Mouse (Mus musculus) heart, postnatal 4 days (tissue): ENCODE data around the gene Nmnat1. TPM values are rescaled to one million over a fixed set of nuclear protein-coding genes. Genes with fewer than 3 reads are reported as not detected.
"Not testable (repeated sequence)": the region's sequence is repeated elsewhere in the genome, so short reads cannot be mapped to it uniquely, and the experiment has no call there.

Source experiments
- DNase-seq: peaks from one replicate; pipeline ENCODE4 v3.0.0; 2021
- total RNA-seq, 2 experiments: library from RNA; stranded (reverse); gene quantifications; 2 replicates each; pipeline ENCODE4 v1.2.3; 2021

The Nmnat1 gene
- total RNA-seq, 2 experiments from 2014 or later, result 12.7 to 14.8 TPM

DNA sequence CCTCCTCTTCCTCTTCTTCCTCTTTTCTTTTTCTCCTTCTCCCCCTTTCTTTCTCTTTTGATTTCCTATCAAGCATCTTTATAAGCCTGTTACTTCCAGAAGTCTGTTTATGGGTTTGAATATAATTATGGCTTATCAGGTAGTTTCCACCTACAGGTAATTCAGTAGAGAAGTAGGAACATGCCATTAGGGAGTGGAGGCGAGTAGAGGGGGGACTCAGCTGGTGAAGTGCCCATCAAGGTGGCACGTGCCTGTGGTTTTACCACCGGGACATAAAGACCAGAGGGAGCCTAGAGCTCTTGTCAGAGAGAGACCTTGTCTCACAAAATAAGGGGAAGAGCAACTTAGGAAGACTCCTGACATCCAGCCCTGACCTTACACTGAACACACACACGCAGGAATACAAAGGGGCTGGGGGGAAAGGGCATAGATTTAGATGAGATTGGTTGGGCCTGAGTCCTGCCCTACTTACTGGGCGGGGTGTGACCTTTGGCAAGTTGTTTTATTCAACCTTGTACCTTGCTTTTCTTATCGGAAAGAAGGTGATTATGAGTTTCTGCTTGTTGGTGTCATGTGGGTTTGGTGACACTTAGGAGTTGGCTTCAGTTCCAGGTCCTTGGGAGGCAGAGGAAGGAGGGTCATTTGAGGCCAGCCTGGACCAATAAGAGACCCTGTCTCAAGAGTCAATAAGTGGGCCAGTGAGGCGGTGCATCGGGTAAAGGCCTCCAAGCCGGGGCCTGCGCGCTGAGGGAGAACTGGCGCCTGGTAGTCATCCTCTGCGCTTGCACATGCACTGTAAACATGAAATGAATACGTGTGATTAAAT lies 4.6 kb upstream of the Nmnat1 start:
- peak; percentile 62 for DNase-seq

GRCm38 (mm10) chr4:149487729-149488128 lies 2.7 kb upstream of the Nmnat1 start:
- no peak for DNase-seq

GRCm38 (mm10) chr4:149485825-149486206 lies 814 bp upstream of the Nmnat1 start:
- DNase-seq, result peak; percentile 24

DNA sequence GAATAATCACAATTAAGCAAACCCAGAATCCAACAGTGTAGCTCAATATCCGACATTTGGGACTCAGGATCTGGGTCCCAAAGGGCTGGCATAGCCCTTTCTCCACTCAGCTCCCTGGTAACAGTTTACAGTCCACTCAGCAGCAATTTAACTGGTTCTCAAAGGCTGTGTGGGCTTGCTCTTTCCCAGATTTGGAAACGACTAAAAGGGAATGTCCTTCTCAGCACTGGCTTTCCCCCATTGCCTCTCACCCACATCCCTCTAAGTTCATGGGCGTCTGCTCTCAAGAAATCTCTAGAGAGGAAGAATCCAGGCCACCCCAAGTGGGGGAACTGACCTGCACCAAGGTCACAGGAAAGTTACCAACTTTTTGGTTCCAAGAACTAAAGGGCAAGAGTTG lies 436 bp downstream of the Nmnat1 start:
- DNase-seq, result no peak

- DNase-seq, result no peak
Observed at GRCm38 (mm10) chr4:149477078-149477477, 7.9 kb downstream of the Nmnat1 start, which contains the start of gene Tmem274. Gene Tmem274, plus strand, starts transcription at chr4:149477378.

DNA sequence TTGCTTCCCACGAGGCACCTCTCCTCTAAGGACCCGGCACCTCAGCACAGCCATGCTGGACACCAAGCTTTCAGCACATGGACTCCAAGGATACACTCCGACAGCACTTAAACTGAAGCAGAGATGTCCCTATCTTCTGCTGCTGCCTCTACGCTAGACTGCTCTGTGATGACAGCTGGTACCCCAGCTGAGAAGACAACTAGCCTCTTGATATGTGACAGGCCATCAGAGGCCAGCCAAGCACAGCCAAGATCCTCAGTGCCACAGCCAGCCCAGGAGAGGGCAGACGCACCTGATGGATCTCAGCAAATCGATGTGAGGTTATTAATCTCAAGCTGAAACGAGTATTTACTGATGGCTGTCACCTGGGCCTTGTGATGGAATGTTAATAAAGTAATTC lies 9.9 kb downstream of the Nmnat1 start:
- DNase-seq, result no peak

DNA sequence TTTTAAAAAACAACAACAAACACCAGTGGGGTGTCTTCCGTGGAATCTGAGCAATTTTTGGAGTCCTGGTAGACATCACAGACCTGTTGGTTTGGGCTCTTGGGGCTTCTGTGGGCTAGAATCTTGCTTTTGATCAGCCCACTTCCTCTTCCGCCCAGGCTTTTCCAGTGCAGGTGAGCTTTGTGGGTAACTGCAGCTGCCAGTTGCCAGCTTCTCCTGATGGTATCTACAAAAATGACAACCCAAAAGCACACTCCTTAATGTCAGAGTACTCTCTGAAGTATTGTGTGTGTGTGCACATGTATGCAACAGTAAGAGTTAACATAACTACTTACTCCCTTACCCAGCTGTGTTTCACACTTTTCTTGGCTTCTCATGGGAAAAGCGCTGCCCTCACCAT lies 15.4 kb downstream of the Nmnat1 start:
- no peak for DNase-seq

DNA sequence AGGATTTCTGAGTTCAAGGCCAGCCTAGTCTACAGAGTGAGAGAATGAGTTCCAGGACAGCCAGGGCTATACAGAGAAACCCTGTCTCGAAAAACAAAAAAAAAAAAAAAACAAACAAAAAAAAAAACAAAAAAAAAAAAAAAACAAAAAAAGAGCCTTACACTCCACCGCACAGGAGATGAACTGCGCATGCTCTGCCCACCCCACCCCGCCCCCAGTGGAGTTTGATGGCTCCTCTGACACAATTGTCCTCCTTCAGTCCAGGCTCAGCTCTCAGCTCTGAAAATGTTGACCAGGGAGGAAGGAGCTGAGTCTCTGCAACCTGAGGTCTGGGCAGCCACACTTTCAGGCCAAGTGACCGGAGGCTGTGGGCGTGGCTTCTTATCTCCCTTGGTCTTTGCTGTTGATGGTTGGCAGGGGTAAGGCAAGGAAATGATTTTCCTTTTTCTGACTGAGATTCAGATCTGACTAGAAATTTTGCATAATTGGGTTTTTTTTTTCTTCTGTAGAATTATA lies 21.5 kb downstream of the Nmnat1 start:
- DNase-seq, result no peak

DNA sequence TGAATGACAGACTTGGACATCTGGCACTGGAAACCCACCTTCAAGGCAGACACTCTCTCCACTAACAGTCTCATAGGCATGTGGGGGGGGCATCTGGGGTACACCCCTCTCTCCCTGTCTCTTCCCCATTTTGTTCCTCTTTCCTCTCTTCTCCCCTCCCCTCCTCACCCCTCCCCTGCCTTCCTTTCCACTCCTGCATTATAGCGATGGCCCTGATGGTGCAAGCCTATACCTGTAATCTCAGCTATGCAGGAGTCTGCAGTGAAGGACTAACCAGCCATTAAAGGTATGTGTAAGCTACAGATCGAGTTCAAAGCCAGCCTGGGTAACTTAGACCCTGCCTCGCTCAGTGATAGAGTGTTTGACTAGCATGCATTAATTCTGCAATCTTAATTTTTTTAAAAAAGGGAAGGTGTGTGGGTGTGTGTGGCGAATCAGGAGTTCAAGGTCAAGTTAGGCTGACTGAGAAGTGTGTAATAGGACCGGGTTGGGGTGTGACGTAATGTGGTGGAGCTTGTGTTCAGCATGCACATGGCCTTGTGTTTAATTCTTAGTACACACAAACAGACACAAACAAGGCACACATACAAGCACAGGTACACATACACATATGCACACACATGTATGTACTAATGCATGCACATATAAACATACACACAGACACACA lies 22.6 kb downstream of the Nmnat1 start:
- no peak for DNase-seq

DNA sequence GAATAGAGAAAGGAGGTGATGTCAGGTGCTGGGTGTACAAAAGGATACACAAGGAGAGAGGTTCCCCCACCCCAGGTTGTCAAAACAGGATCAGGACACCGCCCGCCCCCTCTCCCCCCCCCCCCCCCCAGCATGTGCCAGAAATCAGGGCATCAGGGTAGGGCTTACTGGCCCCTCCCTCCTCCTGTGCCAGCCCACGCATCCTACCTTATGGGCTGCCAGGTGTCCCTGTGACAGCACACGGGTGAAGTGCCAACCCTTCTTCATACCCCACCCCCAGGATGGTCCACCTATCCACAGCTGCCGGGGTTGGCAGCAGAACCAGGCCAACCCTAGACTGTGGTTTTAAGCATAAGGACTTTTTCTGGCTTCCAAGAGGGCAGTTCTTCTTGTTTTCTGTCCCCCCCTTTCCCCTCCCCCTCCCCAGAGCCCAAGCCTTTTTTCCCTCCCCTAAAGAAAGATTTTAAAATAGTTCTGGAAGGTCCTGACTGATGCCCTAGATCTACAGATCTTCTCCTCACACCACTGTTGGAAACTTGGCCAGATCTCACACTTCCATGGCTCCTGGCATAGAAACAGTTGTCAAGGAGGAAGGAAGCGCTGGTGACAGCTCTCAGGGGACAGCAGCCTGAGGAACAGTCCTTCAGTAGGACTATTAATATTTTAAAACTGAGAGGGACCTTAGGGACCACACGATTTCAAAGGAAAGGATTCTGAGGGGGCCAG lies 23.3 kb downstream of the Nmnat1 start:
- no peak for DNase-seq

DNA sequence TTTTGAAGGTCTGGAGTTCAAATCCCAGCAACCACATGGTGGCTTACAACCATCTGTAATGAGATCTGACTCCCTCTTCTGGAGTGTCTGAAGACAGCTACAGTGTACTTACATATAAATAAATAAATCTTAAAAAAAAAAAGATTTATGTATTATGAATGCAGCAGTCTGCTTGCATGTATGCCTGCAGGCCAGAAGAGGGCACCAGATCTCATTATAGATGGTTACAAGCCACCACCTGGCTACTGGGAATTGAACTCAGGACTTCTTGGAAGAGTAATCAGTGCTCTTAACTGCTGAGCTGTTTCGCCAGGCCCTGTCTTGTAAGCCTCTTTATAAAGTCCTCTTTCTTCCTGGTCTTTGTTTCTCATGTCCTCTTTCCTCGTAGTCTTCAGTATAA lies 24.5 kb downstream of the Nmnat1 start:
- not testable (repeated sequence) for DNase-seq

DNA sequence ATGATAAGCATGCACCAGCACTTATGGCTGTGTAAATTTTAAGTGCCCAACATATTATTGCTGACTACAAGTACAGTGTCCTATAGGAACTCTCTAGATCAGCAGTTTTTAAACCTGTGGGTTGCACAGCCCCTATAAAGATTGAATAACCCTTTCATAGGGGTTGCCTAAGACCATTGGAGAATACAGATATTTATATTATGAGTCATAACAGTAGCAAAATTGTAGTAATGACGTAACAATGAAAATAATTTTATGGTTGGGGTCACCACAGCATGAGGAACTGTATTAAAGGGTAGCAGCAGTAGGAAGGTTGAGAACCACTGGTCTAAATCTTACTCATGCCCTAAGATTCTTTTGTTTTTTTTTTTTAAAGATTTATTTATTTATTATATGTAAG lies 25.6 kb downstream of the Nmnat1 start:
- DNase-seq, result no peak

DNA sequence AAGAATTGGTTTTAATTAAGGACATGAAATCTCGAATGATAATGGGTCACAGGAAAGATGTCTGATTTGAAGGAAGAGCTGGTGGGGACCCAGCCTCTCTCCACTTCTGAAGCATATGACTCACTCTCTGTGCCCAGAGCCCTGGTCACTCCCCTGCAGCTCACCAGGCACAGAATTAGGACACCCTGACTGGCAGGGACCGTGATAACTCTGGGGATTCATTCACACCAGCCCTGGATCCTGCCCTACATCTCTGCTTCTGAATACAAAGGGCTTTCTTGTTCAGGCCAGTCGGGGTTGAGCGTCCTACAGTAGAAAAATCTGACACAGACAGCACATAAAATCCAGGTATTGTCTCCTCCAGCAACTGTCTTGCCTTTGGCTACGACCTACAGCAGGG lies 26.5 kb downstream of the Nmnat1 start:
- no peak for DNase-seq

DNA sequence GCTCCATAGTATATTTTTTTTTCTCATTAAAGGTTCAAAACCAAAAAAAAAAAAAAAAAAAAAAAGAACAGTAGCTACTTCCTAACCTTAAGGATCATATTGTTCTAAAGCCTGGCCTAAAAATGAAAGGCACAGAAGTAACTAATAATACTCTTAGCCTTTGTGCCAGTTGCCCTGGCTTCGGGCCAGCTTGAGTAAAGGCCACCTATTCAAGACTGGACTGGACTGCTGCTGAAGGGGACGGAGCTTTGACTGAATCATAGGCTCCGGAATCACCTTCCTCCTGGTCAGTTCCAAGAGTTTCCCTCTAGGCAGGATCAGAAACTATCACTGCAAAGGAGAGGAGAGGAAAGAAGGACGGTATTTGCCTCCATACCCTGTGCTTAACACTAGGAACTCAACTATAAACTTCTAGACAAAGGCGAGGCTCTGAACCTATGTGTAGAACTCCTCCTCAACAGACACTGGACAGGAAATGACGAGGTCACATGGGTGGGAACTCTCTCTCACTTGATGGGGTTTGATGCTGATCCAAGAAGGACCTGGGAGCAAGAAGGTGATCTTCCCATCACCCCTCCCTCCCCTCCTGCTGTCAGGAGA lies 27.1 kb downstream of the Nmnat1 start:
- peak; percentile 75 for DNase-seq

- DNase-seq, result not testable (repeated sequence)
Observed at GRCm38 (mm10) chr4:149457163-149457562, 27.8 kb downstream of the Nmnat1 start.

DNA sequence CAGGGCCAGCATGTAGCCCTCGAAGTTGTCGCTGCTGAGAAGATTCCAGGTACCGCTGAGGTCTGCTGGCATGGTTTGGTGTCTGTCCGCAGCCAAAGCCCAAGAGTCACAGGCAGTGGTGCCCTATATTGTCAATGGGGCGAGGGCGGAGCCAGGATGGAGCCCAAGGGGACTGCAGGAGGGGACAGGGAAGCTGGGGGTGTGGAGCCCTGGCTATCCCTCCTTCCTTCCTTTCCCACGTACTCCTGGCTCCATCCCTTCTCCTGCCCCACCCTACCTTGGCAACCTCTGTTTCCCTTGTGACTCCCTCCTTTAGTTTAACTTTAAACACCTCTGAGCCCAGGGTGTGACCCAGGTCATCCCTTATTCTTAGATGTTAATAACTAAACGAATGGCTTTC lies 30.1 kb downstream of the Nmnat1 start, which contains the start of gene Rbp7:
Gene Rbp7 (minus strand): TSS at position 100 of the 400 bp plus-strand sequence.
- peak; percentile 21 for DNase-seq

- no peak for DNase-seq
Observed at GRCm38 (mm10) chr4:149454263-149454662, 30.7 kb downstream of the Nmnat1 start.

GRCm38 (mm10) chr4:149453656-149454055 lies 31.3 kb downstream of the Nmnat1 start:
- DNase-seq, result peak; percentile 61

DNA sequence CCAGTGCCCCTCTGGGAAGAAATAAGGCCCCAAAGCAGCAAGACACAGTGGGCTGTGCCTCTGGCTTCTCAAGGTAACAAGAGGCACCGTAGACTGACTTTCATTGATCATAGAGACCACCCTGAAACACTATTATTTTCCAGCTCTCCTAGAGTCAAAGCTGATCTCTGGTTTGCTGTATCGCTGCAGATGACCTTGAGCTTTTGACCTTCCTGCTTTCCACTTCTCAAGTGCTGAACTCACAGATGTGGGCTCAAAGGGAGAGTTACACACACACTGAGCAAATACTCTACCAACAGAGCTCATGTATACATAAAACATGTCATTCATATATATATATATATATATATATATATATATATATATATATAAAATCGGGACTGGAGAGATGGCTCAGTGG lies 34.4 kb downstream of the Nmnat1 start:
- no peak for DNase-seq

DNA sequence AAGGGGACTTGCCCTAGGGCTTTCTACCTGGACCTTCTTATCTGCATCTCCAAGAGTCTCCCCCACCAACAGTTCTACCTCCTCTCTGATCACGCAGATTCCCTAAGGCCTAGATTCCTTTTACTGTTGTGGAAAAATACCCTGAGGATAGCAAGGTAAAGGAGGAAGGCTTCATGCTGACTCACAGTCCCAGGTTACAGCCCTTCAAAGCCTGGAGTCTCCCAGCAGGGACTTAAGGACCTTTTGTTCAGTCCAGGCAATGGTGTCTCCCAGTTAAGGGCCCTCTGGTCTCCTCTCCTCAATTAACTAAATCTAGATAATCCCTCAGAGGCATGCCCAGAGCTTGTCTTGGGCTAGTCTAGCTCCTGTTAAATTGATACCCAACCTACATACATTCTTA lies 38.7 kb downstream of the Nmnat1 start:
- DNase-seq, result no peak

DNA sequence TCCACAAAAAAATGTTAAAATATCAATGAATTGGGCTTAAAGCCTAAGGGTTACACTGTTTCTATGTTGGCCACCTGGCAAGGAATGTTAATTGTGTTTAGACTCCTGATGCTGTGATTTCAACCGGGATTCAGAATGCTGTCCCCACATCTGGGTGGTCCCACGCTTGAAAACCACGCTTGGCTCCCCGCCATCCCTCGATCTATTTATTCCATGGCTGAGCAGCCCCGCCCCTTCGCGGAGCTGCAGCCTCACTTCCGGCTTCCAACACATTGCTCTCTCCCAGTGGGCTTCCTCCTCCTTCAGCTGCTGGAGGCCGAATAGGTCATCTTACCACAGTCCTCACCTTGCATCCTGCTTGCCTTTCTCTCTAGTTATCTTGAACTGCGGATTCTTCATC lies 39.1 kb downstream of the Nmnat1 start:
- peak; percentile 80 for DNase-seq

DNA sequence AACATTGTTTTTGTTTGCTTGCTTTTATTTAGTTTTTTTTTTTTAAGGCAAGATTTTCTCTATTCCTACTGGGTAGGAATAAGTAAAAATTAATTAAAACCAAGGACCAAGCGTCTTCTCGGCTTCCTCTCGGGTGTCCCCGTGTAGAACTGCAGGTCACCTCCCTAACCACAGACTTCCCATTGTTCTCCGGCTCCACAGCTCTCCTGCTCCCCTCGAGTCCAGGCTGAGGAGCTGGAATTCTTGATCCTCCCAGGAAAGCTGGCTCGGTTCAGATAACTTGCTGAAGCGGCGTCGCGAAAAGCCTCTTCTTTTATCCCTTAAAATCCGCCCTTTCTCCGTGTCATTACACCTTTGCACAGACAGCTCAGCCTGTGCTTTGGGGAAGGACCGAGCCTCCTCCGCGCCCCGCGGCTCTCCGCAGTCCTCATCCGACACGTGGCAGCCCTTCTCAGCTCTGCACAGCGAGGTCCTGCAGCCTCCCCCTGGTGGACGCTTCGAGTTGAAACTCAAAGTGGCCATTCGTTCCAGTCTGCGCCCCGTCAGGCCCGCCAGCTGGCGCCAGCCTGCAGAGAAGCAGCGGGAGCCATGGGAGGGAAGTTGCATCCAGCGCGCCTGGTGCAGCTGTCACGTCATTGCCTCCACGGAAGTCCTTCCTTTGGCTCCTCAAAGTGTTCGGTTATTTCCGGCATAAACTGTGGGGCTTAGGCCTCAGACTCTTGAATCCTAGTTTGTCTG lies 39.9 kb downstream of the Nmnat1 start:
- peak; percentile 95 for DNase-seq
